Mouse (Mus musculus): ENCODE measurements at regions not wholly inside any gene's neighbourhood (a gene's known extent, or its start where the extent isn't known, plus 50 kb on each side); places are given as distances from the start of the nearest gene placed in this dataset.

DNA sequence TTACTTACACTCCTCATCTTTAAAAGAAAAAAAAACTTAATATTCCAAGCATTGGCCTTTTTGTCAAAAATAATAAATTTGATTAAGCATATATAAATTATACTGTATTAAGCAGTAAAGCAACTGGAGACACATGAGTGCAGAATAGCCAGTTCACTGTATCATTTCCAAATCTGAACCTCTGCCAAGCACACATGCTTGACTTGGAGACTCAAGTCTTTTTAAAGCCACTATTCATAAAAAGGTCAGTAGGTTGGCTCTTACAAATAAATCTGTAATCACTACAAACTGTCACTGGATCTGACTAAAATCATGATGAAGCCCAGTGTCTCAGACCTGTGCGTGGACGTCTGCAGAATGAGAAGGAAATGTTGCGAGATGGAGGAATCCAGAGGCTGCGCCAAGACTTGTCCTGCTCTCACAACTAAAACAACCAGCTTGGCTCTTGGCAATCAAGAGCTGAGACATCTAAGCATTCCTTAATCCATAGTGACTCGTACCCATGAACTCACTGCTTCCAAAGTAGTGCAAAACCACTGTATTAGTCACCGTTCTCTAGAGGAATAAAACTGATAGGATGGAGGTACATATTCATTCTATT lies 195.8 kb upstream of the Map3k7 start:
- TF ChIP-seq E2F4 (IDR thresholded peaks at IDR 0.05; ENCODE audit: borderline replicate concordance, low read depth, low read length) (no peak), MEF2A (IDR thresholded peaks at IDR 0.05; ENCODE audit: extremely low read depth, insufficient replicate concordance, low read depth, low read length, poor library complexity, severe bottlenecking) (no peak), RAD21 (IDR thresholded peaks at IDR 0.05; ENCODE audit: low read depth, low read length) (no peak), NELFE (IDR thresholded peaks at IDR 0.05; ENCODE audit: low read depth, low read length) (no peak), CTCF (IDR thresholded peaks at IDR 0.05 in 2 of 3, conservative IDR thresholded peaks at IDR 0.05 in 1 of 3; ENCODE audit: control insufficient read depth in 1 of 3, insufficient read depth in 1 of 3, low read depth in 2 of 3, low read length in 3 of 3, poor library complexity in 1 of 3, severe bottlenecking in 1 of 3) (no peak), EP300 (IDR thresholded peaks at IDR 0.05; ENCODE audit: low read depth in 1 of 2, low read length in 2 of 2) (no peak), JUND (IDR thresholded peaks at IDR 0.05; ENCODE audit: low read depth, low read length) (no peak), POLR2AphosphoS5 (IDR thresholded peaks at IDR 0.05; ENCODE audit: borderline replicate concordance, low read depth, low read length) (no peak), POLR2AphosphoS2 (IDR thresholded peaks at IDR 0.05; ENCODE audit: low read length) (no peak)

All from MEL (cell line).